Mouse (Mus musculus): ENCODE data around the gene Nrros.

DNA sequence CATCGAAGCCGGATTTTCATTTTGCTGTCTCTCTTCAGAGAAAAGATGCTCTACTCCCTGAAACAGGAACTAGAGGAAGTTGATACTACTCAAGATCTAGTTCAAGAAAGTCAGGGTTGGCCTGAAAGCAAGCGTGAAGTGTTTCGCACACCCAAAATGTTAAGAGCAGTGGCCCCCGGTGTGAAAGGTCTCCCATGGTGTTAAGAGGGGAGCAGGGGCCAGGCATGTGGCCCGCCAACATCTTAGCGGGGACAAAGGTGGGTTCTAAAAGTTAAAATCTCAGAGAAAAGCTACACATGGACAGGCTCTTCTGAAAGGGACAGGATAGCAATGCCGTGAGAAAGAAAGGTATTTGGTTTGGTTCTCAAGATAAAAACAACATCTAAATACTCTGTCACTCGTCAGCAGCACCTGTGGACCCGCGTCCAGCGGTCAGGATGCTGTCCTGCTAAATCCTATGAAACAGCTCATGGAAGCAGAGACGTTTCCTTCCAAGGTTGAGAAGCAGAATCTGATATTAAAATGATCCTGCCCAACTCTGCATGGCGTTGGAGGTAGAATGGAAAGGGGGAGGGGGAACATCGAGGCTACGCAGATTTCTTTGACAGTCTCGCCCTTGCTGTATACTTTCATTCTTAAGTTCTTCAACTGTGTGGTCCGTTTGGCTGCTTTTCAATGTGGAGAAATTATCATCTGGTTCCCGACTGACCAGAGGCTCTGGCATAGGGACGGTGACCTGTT is 35.8 kb downstream of the Nrros start:
- no peak for TF ChIP-seq CTCF (IDR thresholded peaks at IDR 0.05; ENCODE audit: low read depth, low read length)
- no peak for TF ChIP-seq POLR2A (IDR thresholded peaks at IDR 0.05; ENCODE audit: insufficient read depth, low read length)
- TF ChIP-seq EP300 (IDR thresholded peaks at IDR 0.05; ENCODE audit: insufficient read depth, low read depth, low read length): no peak
